Mouse (Mus musculus): ENCODE results near the gene Dab1. TPM values are rescaled to one million over a fixed set of nuclear protein-coding genes. Genes with fewer than 3 reads are reported as not detected.

Dab1 gene
- total and polyA plus RNA-seq, 3 experiments, result not detected

GRCm38 (mm10) chr4:103911441-103911840 lies 292.3 kb downstream of the Dab1 start:
- Histone ChIP-seq H3K4me1 (ENCODE audit: control insufficient read depth in 1 of 2, insufficient read depth in 2 of 2, low read length in 2 of 2) (no peaks in the 10 kb centered on the region), H3K9ac (ENCODE audit: control insufficient read depth, low read depth, low read length, poor library complexity, severe bottlenecking) (no peak overlapping the region), H3K4me3 (ENCODE audit: control insufficient read depth in 1 of 2, insufficient read depth in 1 of 2, low read depth in 2 of 2, low read length in 2 of 2) (no peak overlapping the region), H3K36me3 (ENCODE audit: control insufficient read depth in 1 of 2, insufficient read depth in 2 of 2, low read length in 2 of 2) (no peaks in the 10 kb centered on the region), H3K27ac (ENCODE audit: control insufficient read depth, low read depth, low read length) (no peak overlapping the region), H3K79me2 (ENCODE audit: control insufficient read depth, insufficient read depth, low read length, poor library complexity) (no peaks in the 10 kb centered on the region), H3K27me3 (ENCODE audit: control insufficient read depth in 1 of 2, insufficient read depth in 2 of 2, low read length in 2 of 2) (no peaks in the 10 kb centered on the region), H3K9me3 (replicated peaks; ENCODE audit: insufficient read depth, low read length) (no peaks in the 10 kb centered on the region)
- no peak for DNase-seq (ENCODE audit: low read depth, low spot score)
- no peak for TF ChIP-seq ETS1 (IDR thresholded peaks at IDR 0.05; ENCODE audit: low read depth, low read length)
- TF ChIP-seq ZMIZ1 (IDR thresholded peaks at IDR 0.05; ENCODE audit: low read depth, low read length), result no peak
- TF ChIP-seq USF2 (IDR thresholded peaks at IDR 0.05; ENCODE audit: borderline replicate concordance in 1 of 2, insufficient read depth in 1 of 2, low read depth in 1 of 2, low read length in 2 of 2), result no peak
- no peak for TF ChIP-seq GABPA (IDR thresholded peaks at IDR 0.05; ENCODE audit: low read depth, low read length)
- TF ChIP-seq MXI1 (IDR thresholded peaks at IDR 0.05; ENCODE audit: low read depth, low read length), result no peak
- no peak for TF ChIP-seq USF1 (IDR thresholded peaks at IDR 0.05; ENCODE audit: low read depth, low read length)
- TF ChIP-seq MEF2A (IDR thresholded peaks at IDR 0.05; ENCODE audit: extremely low read depth, insufficient replicate concordance, low read depth, low read length, poor library complexity, severe bottlenecking), result no peak
- no peak for TF ChIP-seq ZC3H11A (IDR thresholded peaks at IDR 0.05; ENCODE audit: low read depth, low read length)
- TF ChIP-seq CTCF (IDR thresholded peaks at IDR 0.05 in 2 of 3, conservative IDR thresholded peaks at IDR 0.05 in 1 of 3; ENCODE audit: control insufficient read depth in 1 of 3, insufficient read depth in 1 of 3, low read depth in 2 of 3, low read length in 3 of 3, poor library complexity in 1 of 3, severe bottlenecking in 1 of 3), result no peak
- no peak for TF ChIP-seq SIN3A (IDR thresholded peaks at IDR 0.05; ENCODE audit: low read length)
- no peak for TF ChIP-seq BHLHE40 (IDR thresholded peaks at IDR 0.05; ENCODE audit: borderline replicate concordance, low read depth, low read length)

GRCm38 (mm10) chr4:103912071-103912470 lies 292.9 kb downstream of the Dab1 start:
- no peak overlapping the region for H3K4me3 ChIP-seq (ENCODE audit: control insufficient read depth in 1 of 2, insufficient read depth in 1 of 2, low read depth in 2 of 2, low read length in 2 of 2)
- H3K27ac ChIP-seq (ENCODE audit: control insufficient read depth, low read depth, low read length), result no peak overlapping the region
- no peak for DNase-seq (ENCODE audit: low read depth, low spot score)
- H3K79me2 ChIP-seq (ENCODE audit: control insufficient read depth, insufficient read depth, low read length, poor library complexity), result no peaks in the 10 kb centered on the region
- no peak overlapping the region for H3K9ac ChIP-seq (ENCODE audit: control insufficient read depth, low read depth, low read length, poor library complexity, severe bottlenecking)
- H3K27me3 ChIP-seq (ENCODE audit: control insufficient read depth in 1 of 2, insufficient read depth in 2 of 2, low read length in 2 of 2), result no peaks in the 10 kb centered on the region
- H3K4me1 ChIP-seq (ENCODE audit: control insufficient read depth in 1 of 2, insufficient read depth in 2 of 2, low read length in 2 of 2), result no peaks in the 10 kb centered on the region
- TF ChIP-seq NRF1 (IDR thresholded peaks at IDR 0.05; ENCODE audit: insufficient read depth, low read depth, low read length, poor library complexity, severe bottlenecking) (no peak), ZC3H11A (IDR thresholded peaks at IDR 0.05; ENCODE audit: low read depth, low read length) (no peak), CHD2 (IDR thresholded peaks at IDR 0.05; ENCODE audit: low read length) (no peak)
- no peaks in the 10 kb centered on the region for H3K36me3 ChIP-seq (ENCODE audit: control insufficient read depth in 1 of 2, insufficient read depth in 2 of 2, low read length in 2 of 2)
- no peaks in the 10 kb centered on the region for H3K9me3 ChIP-seq (replicated peaks; ENCODE audit: insufficient read depth, low read length)

DNA sequence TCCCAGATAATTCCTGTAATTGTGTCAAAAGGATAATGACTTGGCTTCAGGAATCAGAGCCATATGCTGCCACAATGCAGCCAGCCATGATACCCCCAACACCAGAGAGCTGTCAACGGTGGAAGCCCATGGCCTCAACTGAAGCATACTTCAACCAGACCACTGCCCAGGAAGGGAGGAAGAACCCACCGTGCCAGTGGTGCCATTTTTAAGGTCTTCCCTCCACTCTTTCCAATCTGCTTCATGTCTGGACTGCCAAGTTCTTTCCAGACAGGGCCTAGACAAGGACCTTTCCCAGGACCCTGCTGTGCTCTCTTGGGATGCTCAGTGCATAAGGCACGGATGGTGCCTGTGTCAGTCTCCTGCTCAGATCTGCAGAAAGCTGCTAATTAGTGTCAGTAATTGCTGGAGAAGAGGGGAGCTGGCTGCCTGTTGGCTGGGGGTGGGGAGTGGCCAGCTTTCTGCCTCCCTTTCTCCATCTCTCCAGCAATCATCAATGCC lies 303.3 kb downstream of the Dab1 start:
- no peak overlapping the region for H3K9ac ChIP-seq (ENCODE audit: control insufficient read depth, low read depth, low read length, poor library complexity, severe bottlenecking)
- H3K27ac ChIP-seq (ENCODE audit: control insufficient read depth, low read depth, low read length), result no peak overlapping the region
- TF ChIP-seq BHLHE40 (IDR thresholded peaks at IDR 0.05; ENCODE audit: borderline replicate concordance, low read depth, low read length) (no peak), POLR2A (IDR thresholded peaks at IDR 0.05; ENCODE audit: control insufficient read depth in 1 of 2, insufficient read depth in 1 of 2, low read depth in 1 of 2, low read length in 2 of 2, poor library complexity in 1 of 2) (no peak), ZMIZ1 (IDR thresholded peaks at IDR 0.05; ENCODE audit: low read depth, low read length) (no peak), CHD1 (IDR thresholded peaks at IDR 0.05; ENCODE audit: low read depth, low read length) (no peak), JUND (IDR thresholded peaks at IDR 0.05; ENCODE audit: low read depth, low read length) (no peak), GABPA (IDR thresholded peaks at IDR 0.05; ENCODE audit: low read depth, low read length) (no peak), USF1 (IDR thresholded peaks at IDR 0.05; ENCODE audit: low read depth, low read length) (no peak), NELFE (IDR thresholded peaks at IDR 0.05; ENCODE audit: low read depth, low read length) (no peak), USF2 (IDR thresholded peaks at IDR 0.05; ENCODE audit: borderline replicate concordance in 1 of 2, insufficient read depth in 1 of 2, low read depth in 1 of 2, low read length in 2 of 2) (no peak), ZNF384 (IDR thresholded peaks at IDR 0.05; ENCODE audit: low read depth, low read length) (no peak), RAD21 (IDR thresholded peaks at IDR 0.05; ENCODE audit: low read depth, low read length) (no peak), SMC3 (IDR thresholded peaks at IDR 0.05; ENCODE audit: low read depth, low read length) (no peak), TBP (IDR thresholded peaks at IDR 0.05; ENCODE audit: low read depth, low read length) (no peak), CHD2 (IDR thresholded peaks at IDR 0.05; ENCODE audit: low read length) (no peak), KAT2A (conservative IDR thresholded peaks at IDR 0.05; ENCODE audit: low read depth, low read length) (no peak), POLR2AphosphoS5 (IDR thresholded peaks at IDR 0.05; ENCODE audit: borderline replicate concordance, low read depth, low read length) (no peak), SIN3A (IDR thresholded peaks at IDR 0.05; ENCODE audit: low read length) (no peak), TCF12 (IDR thresholded peaks at IDR 0.05; ENCODE audit: low read depth, low read length) (no peak)

More for the DNA sequence above, 303.3 kb downstream of the Dab1 start:
- H3K36me3 ChIP-seq (ENCODE audit: control insufficient read depth in 1 of 2, insufficient read depth in 2 of 2, low read length in 2 of 2), result no peaks in the 10 kb centered on the region
- no peaks in the 10 kb centered on the region for H3K79me2 ChIP-seq (ENCODE audit: control insufficient read depth, insufficient read depth, low read length, poor library complexity)
- no peak for DNase-seq (ENCODE audit: low read depth, low spot score)
- H3K4me1 ChIP-seq (ENCODE audit: control insufficient read depth in 1 of 2, insufficient read depth in 2 of 2, low read length in 2 of 2), result no peaks in the 10 kb centered on the region
- H3K9me3 ChIP-seq (replicated peaks; ENCODE audit: insufficient read depth, low read length), result no peaks in the 10 kb centered on the region
- no peaks in the 10 kb centered on the region for H3K27me3 ChIP-seq (ENCODE audit: control insufficient read depth in 1 of 2, insufficient read depth in 2 of 2, low read length in 2 of 2)
- no peak overlapping the region for H3K4me3 ChIP-seq (ENCODE audit: control insufficient read depth in 1 of 2, insufficient read depth in 1 of 2, low read depth in 2 of 2, low read length in 2 of 2)

Data from MEL (cell line).